ENCODE assay signal across 13 mouse cellular contexts in the genomic region with DNA sequence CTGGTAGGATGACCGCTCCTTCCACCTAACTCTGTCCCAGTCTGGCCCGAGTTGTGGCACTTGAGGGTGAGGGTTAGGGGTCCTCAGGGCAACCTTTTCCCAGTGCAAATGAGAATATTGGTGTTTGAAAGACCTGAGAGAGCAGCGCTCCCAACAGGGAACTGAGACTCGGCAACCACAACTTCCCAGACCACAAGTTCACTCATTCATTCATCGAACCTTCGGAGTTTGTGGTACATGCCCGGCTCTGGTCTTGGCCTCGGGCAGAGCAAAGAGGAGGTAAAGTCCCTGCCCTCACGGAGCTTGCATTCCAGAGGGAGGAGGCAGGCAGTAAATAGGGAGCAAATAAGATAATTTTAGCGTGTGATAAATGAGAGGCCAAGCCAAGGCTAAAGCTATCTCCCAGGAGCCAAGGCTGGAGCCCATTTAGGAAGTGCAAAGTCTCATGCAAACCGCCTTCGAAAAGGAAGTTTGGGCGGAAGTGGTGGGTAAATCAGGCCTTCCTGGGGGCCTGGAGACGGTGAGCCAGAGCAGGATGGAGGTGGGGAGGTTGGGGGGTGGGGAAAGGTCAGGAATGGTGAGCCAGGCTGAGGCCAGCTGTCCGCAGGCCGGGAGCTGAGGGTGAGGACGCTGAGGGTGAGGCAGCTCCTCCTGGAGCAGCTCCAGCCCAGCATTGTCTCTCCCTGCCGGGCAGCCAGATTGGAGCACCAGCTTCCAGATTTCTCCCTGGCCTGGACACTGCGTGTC. TPM values are rescaled to one million over a fixed set of nuclear protein-coding genes. Genes with fewer than 3 reads are reported as not detected.
DNase-seq lines count a peak whose midpoint lies in the region; TF ChIP-seq lines count a peak whose summit lies in the region.
"Had no signal": no experiment of that assay in that cellular context is flagged by ENCODE, and none has a peak within 500 bp of the region (broad histone marks: within the 10 kb centered on the region; RNA-seq: fewer than 3 reads in every experiment).

No protein-coding gene starts in this region.

- TF ChIP-seq CTCF in bone marrow macrophage, adult 2 months (IDR thresholded peaks at IDR 0.05; ENCODE audit: low read depth, low read length): no peak

- DNase-seq in kidney, postnatal 25 days: peak; percentile 6 to 55
- DNase-seq in kidney, postnatal 4 days: no peak
- peak; percentile 48 for DNase-seq in gastrocnemius, postnatal 10 days
- peak; percentile 28 to 58 for DNase-seq in lung, postnatal 4 days
- DNase-seq in right cerebral cortex, adult 18-20 months: no peak
- DNase-seq in layer of hippocampus, postnatal 14 days (ENCODE audit: low spot score in 2 of 2): no peak

- no peak for TF ChIP-seq POLR2A in bone marrow macrophage, adult 2 months (IDR thresholded peaks at IDR 0.05; ENCODE audit: borderline replicate concordance, low read depth, low read length)

- H3K4me1 ChIP-seq in bone marrow macrophage, adult 2 months (ENCODE audit: control insufficient read depth, insufficient read depth, low read length): peaks cover 24% of the 10 kb centered on the region
- H3K4me1 ChIP-seq: forebrain, embryonic 12.5 days; neural tube, embryonic 13.5 days had no signal

- no peak overlapping the region for H3K4me3 ChIP-seq in bone marrow macrophage, adult 2 months (ENCODE audit: insufficient read depth, low read length)
- H3K4me3 ChIP-seq: forebrain, embryonic 12.5 days; limb, embryonic 12.5 days; neural tube, embryonic 13.5 days; stomach, embryonic 15.5 days had no signal

- peak overlapping the region; percentile 11; the same call in 1 of the 2 replicates for H3K27ac ChIP-seq in bone marrow macrophage, adult 2 months (ENCODE audit: insufficient read depth, low read depth, low read length)
- H3K27ac ChIP-seq: forebrain, embryonic 12.5 days; limb, embryonic 12.5 days; neural tube, embryonic 13.5 days; stomach, embryonic 15.5 days had no signal

RNA-seq across cellular contexts. Expression of a gene that starts 2.5 kb away (rescaled TPM):
- polyA plus RNA-seq in bone marrow macrophage, adult 2 months (2012; ENCODE audit: insufficient read depth, insufficient read length, missing spikeins): not detected in 2 replicates
- 100 to 1,000 TPM; 137 to 145 TPM for total RNA-seq in gastrocnemius, postnatal 10 days (2021)
- not detected for total RNA-seq in layer of hippocampus, postnatal 14 days (2021)
- polyA plus RNA-seq: G1E; neural tube, embryonic 13.5 days had no signal

RNA-seq across cellular contexts. Expression of a gene that starts 9.7 kb away (rescaled TPM):
- polyA plus RNA-seq in bone marrow macrophage, adult 2 months (2012; ENCODE audit: insufficient read depth, insufficient read length, missing spikeins): not detected in 2 replicates
- total RNA-seq in gastrocnemius, postnatal 10 days (2021): 10 to 100 TPM; 11.4 to 11.5 TPM
- total RNA-seq in layer of hippocampus, postnatal 14 days (2021): under 1 TPM in 1 of 2 experiments, not detected in 1; 0.74 TPM
- polyA plus RNA-seq: forebrain, embryonic 12.5 days; limb, embryonic 12.5 days; neural tube, embryonic 13.5 days had no signal

RNA-seq across cellular contexts. Expression of a gene that starts 32.3 kb away (rescaled TPM):
- polyA plus RNA-seq in bone marrow macrophage, adult 2 months (2012; ENCODE audit: insufficient read depth, insufficient read length, missing spikeins): 7.4 and 9.4 TPM in 2 replicates
- total RNA-seq in gastrocnemius, postnatal 10 days (2021): 10 to 100 TPM; 13.3 to 18.6 TPM
- total RNA-seq in layer of hippocampus, postnatal 14 days (2021): 1 to 10 TPM; 4.5 to 5.9 TPM

RNA-seq across cellular contexts. Expression of a gene that starts 41.0 kb away (rescaled TPM):
- 5.1 and 6.5 TPM in 2 replicates for polyA plus RNA-seq in bone marrow macrophage, adult 2 months (2012; ENCODE audit: insufficient read depth, insufficient read length, missing spikeins)
- total RNA-seq in gastrocnemius, postnatal 10 days (2021): 1 to 10 TPM in 1 of 2 experiments, under 1 TPM in 1; 0.80 to 2.8 TPM
- total RNA-seq in layer of hippocampus, postnatal 14 days (2021): under 1 TPM; 0.43 to 0.67 TPM
- total RNA-seq: G1E had no signal

RNA-seq across cellular contexts. Expression of a gene that starts 53.9 kb away (rescaled TPM):
- polyA plus RNA-seq in bone marrow macrophage, adult 2 months (2012; ENCODE audit: insufficient read depth, insufficient read length, missing spikeins): not detected in 2 replicates
- not detected for total RNA-seq in gastrocnemius, postnatal 10 days (2021)
- total RNA-seq in layer of hippocampus, postnatal 14 days (2021): not detected
- total RNA-seq: G1E had no signal
- polyA plus RNA-seq: forebrain, embryonic 12.5 days; G1E; inflammation-experienced regulatory T-cells, adult 6 months; limb, embryonic 12.5 days; neural tube, embryonic 13.5 days; stomach, embryonic 15.5 days had no signal

Comparison
In these comparisons a context has a peak if more than half of its experiments do, and no peak if none do; other contexts are left out.
1. DNase-seq: peak in kidney, postnatal 25 days (2 of 2), gastrocnemius, postnatal 10 days (single experiment) and lung, postnatal 4 days (2 of 2); none in kidney, postnatal 4 days (0 of 2), right cerebral cortex, adult 18-20 months (single experiment) and layer of hippocampus, postnatal 14 days (0 of 2).
2. RNA of a gene that starts 2.5 kb away (total RNA-seq): 137 to 145 TPM in gastrocnemius, postnatal 10 days; not detected in layer of hippocampus, postnatal 14 days; every median in the first group is over 100 times any median in the second.
3. RNA of a gene that starts 9.7 kb away (total RNA-seq): 11.4 to 11.5 TPM in gastrocnemius, postnatal 10 days; 0.74 TPM in layer of hippocampus, postnatal 14 days; every median in the first group is over 4 times any median in the second.